Mouse (Mus musculus) cerebellum, adult 11-12 months (tissue): ENCODE results near the gene Trap1.
"Not testable (repeated sequence)": the region's sequence is repeated elsewhere in the genome, so short reads cannot be mapped to it uniquely, and the experiment has no call there.

Source experiments
- DNase-seq: peaks from one replicate; pipeline ENCODE4 v3.0.0; 2022

The Trap1 gene

GRCm38 (mm10) chr16:4035575-4035974 lies 42.1 kb downstream of the Trap1 start:
- no peak for DNase-seq

- DNase-seq, result no peak
These were observed 43.2 kb downstream of the Trap1 start for GRCm38 (mm10) chr16:4034476-4034875.

DNA sequence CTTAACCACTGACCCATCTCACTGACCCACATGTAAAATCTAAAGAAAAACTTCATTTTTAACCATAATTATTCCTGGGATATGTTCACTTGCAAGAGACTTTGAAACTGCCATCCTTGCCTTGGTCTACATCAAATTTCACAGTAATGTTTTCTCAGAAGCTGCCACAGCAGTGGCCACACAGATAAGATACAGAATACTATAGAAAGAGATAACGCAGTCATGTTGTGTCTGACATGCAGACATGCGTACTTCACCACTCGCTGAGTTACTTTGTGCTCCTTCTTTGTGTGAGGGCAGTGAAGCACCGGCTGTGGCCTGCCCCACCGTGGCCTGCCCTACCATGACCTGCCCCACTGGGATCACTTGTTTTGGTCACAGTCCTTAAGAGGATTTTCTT lies 43.7 kb downstream of the Trap1 start:
- no peak for DNase-seq

GRCm38 (mm10) chr16:4032341-4032748 lies 45.3 kb downstream of the Trap1 start:
- DNase-seq, result no peak

GRCm38 (mm10) chr16:4031441-4032274 lies 46.0 kb downstream of the Trap1 start:
- no peak for DNase-seq

DNA sequence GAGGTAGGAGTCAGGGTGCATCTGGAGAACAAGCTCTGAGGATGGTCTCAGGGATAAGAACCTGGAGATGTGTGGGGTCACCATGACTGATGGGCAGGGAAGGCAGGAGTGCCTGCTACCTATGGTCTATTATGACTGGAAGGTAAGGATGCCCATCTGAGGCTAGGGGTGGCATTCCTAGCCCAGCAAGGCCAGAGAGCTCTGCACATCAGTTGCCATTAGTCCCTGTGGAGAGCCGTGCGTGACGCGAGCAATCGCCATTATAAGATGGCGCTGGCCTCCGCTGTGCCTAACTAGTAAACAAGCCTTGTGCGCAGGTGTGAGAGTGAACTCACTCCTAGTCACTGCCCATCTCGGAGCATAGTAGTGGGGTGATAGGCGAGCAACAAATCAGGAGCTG lies 47.1 kb downstream of the Trap1 start:
- DNase-seq, result no peak

GRCm38 (mm10) chr16:4029371-4029841 lies 48.2 kb downstream of the Trap1 start:
- DNase-seq, result no peak

DNA sequence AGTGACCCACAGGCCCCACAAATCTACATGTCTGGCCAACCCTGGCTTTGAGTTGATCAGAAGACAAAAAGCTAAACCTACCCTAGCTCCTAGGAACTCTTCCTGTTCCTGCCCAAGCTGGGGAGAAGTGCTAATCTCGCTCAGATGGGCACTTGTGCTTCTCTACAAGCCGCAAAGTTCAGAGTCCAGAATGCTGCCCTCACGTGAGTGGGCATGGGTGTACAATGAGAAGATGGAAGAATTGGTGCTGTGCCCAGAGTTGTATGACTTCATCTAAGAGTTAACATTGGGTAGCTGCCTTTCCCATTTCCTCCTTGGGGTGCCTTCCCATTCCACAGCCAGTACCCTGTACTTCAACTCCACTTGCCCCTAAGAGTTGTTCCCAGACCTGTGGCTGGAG lies 50.4 kb downstream of the Trap1 start:
- no peak for DNase-seq

DNA sequence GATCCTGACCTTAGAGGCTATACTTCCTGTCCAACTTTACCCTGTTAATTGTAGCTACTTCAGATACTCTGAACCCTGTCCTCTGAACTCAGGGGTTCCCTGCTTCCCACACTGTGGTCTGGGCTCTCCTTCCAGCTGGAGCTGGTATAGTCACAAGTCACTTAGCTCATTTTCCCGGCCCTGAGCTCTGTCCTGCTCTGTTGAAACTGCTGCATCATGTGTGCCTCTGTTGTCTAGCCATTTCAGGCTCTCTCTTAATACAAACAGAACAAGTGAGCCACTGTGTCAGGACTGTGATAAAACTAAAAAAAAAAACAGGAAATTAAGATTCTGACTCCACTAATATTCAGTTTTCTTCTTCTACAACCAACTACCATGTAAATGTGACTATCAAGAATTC lies 51.0 kb downstream of the Trap1 start:
- no peak for DNase-seq

GRCm38 (mm10) chr16:4022719-4023118 lies 54.9 kb downstream of the Trap1 start:
- DNase-seq, result no peak

GRCm38 (mm10) chr16:4021241-4021640 lies 56.4 kb downstream of the Trap1 start:
- DNase-seq, result no peak

- DNase-seq, result not testable (repeated sequence)
These were observed 60.2 kb downstream of the Trap1 start for GRCm38 (mm10) chr16:4017466-4017865.

DNA sequence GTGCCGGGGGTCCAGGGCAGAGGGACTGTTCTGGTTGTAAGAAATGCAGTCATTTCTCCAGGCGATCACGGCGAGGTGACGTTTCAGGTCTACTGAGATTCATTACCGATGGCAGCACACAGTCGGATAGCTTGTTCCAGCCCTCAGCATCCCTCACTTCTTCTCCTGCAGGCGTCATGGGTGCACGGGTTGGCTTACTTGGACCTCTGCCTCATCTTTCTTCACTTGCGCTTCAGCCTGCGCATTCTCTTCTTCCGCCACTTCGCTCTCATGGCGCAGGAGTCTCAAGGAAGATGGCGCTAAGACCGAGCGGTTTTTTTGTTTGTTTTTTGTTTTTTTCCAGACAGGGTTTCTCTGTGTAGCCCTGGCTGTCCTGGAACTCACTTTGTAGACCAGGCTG lies 60.8 kb downstream of the Trap1 start:
- not testable (repeated sequence) for DNase-seq

DNA sequence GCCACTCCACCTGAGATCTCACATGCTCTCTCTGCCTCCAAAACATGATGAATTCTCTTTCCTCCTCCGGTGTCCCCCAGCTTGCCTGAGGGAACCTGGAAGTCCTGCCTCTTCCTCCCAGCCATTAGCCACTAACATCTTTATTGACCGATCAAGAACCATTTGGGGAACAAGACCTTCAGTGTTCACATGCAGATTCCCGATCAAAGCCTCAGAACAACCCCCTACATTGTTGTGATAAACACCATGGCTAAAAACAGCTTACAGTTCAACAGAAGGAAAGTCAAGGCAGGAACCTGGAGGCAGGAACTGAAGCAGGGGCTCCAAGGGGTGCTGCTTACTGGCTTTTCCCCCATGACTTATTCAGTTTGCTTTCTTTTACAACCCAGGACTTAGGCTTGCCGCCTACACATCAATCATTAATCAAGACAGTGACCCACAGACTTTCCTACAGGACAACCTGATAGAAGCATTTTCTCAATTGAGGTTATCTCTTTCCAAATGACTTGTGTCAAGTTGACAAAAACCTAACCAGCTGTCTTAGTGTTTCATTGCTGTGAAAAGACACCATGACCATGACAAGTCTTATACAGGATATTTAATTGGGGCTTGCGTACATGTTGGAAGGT lies 63.5 kb downstream of the Trap1 start:
- DNase-seq, result no peak

DNA sequence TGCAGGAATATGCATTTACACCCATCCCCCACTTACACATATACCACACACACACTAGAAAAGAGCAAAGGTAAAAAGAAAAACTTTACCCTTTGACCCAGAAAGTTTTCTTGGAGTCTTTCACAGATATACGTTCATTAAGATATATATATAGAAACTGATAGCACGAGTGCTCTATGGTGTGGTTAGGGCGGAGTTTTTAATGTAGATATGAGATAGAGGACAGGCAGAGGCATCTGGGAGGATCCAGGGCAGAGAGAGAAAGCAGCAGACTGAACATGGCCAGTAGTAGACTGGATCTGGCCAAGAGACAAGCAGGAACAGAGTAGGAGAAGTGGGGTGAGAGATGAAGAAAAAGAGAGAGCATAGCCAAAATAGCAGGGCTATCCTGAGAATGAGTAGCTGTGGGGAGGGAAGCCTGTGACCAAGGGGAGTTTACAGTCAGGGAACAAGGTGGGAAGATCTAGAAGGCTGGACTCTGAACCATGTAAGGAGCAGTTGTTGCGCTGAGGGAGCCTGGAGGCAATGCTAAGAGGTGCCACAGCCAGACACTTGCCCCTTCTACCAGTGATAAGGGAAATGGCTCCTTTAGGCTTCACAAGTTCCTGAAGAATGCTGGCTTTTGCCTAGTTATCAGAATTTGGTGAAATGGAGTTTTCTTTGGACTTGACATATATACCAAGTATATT lies 64.6 kb downstream of the Trap1 start:
- no peak for DNase-seq

DNA sequence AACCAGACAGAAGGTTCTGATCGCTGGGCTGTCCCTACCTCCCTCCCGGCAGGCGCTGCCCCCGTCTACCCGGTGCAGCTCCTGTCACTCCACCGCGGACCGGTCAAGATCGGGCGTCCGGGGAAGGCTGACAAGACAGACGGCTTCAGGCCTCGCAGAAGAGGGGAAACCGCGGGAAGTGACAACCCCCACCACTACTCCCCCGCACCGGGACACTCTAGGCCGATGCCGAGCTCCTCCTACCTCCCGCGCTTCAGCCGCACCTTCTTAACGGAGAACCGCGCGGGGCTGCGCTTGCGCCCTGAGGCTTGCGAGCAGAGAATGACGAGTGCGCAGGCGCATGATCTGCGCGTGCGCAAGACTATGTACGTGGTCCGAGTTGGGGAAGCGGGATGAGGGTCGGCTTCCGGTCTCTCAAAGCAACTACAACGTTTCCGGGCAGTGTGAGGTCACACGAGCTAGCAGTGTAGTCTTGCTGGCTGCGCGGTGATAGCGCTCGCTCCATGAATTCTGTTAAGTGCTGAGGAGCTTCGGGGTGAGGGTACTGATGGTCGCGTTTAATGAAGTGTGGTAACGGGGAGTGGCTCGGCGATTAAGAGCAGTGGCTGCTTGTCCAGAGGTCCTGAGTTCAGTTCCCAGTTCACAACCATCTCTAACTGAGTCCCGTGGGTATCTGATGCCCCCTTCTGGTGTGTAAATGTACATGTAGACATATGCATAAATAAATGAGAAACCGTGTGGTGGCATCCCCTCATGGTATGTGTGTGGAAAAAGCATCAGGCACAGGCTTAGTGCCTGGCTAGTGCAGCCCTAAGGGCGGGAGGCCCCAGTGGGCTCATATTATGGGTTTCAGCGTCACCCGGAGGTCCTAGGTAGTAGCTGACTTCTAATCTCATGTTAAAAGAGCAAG lies 73.9 kb downstream of the Trap1 start, which contains the start of gene Slx4:
Gene Slx4, minus strand, starts transcription at position 282 of the 910 bp plus-strand sequence.
- peak; percentile 98 for DNase-seq
